Mouse (Mus musculus) olfactory bulb, adult 2 months (tissue): ENCODE results near the gene Slitrk4. TPM values are rescaled to one million over a fixed set of nuclear protein-coding genes. Genes with fewer than 3 reads are reported as not detected.

Source experiments
- H3K27ac ChIP-seq: fragments of 200-500 bp; 2 replicates; pipeline ENCODE4 v1.5.1; 2012; ENCODE audit warnings: low read depth, low read length; ENCODE audit not compliant: insufficient read depth
- H3K4me1 ChIP-seq: fragments of 200-500 bp; 2 replicates; pipeline ENCODE4 v1.6.1; 2012; ENCODE audit warnings: low read length; ENCODE audit not compliant: control insufficient read depth, insufficient read depth
- H3K4me3 ChIP-seq: fragments of 200-500 bp; 2 replicates; pipeline ENCODE4 v1.5.1; 2012; ENCODE audit warnings: mild to moderate bottlenecking, low read depth, low read length, moderate library complexity; ENCODE audit not compliant: insufficient read depth
- CTCF ChIP-seq: fragments of 200-500 bp; IDR thresholded peaks from 2 replicates; pipeline ENCODE4 v1.5.1; 2012; ENCODE audit warnings: low read depth, mild to moderate bottlenecking, low read length, moderate library complexity; ENCODE audit not compliant: insufficient read depth
- POLR2A ChIP-seq: fragments of 200-500 bp; IDR thresholded peaks from 2 replicates; pipeline ENCODE4 v1.6.1; 2012; ENCODE audit warnings: mild to moderate bottlenecking, low read depth, low read length, moderate library complexity; ENCODE audit not compliant: insufficient read depth
- WGBS: fragments of 180-500 bp; shearing (Covaris S2); methylation state at CpG from one replicate; pipeline ENCODE4 v1.1.7; 2018; 5-methylcytosine and 5-hydroxymethylcytosine counted together
- polyA plus RNA-seq: library from polyadenylated mRNA; stranded (reverse); fragments of >200 nt; gene quantifications from 2 replicates; pipeline ENCODE4 v1.2.4, GENCODE M21; 2012; ENCODE audit warnings: low replicate concordance; ENCODE audit not compliant: missing spikeins, insufficient read depth, insufficient read length

Slitrk4 gene
- not detected in 2 replicates for polyA plus RNA-seq

GRCm38 (mm10) chrX:64276290-64277125 is at the start of gene Slitrk4:
Gene Slitrk4, minus strand, starts transcription at chrX:64276996.
- Histone ChIP-seq H3K27ac (peak within 1 kb of the TSS; percentile 93), H3K4me3 (peak within 1 kb of the TSS; percentile 82), H3K4me1 (no peaks in the 10 kb centered on the region)
- WGBS, result 16% methylated on average over 54 of the region's 54 CpGs
- TF ChIP-seq POLR2A, result no peak
- no peak for TF ChIP-seq CTCF

DNA sequence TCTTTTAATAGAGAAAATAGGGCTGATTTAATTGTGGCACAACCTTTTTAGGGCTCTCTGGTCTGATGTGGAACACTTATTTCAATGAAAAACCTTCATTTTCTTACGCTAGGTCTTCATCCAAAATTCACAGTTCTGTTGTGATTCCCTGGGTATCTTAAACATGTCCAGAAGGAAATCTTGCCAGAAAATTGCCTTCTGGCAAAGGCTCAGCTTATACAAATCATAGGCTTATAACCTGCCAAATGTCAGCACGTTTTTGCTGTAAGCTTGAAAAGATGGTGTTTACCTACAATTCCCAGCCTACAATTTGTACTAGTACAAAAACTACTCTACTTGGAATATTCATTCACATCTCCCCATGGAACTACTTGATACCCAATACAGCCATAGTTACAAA is 42.7 kb upstream of the Slitrk4 start:
- Histone ChIP-seq H3K4me3 (no peak overlapping the region), H3K4me1 (no peaks in the 10 kb centered on the region), H3K27ac (no peak overlapping the region)
- no peak for TF ChIP-seq CTCF
- 61% methylated on average over 2 of the region's 2 CpGs for WGBS

GRCm38 (mm10) chrX:64277991-64278301 is 1.1 kb upstream of the Slitrk4 start:
- Histone ChIP-seq H3K4me3 (peak overlapping the region; percentile 82), H3K4me1 (no peaks in the 10 kb centered on the region), H3K27ac (peak overlapping the region; percentile 93; the same call in 1 of the 2 replicates)
- 20% methylated on average over 6 of the region's 6 CpGs for WGBS
- no peak for TF ChIP-seq CTCF
- no peak for TF ChIP-seq POLR2A

DNA sequence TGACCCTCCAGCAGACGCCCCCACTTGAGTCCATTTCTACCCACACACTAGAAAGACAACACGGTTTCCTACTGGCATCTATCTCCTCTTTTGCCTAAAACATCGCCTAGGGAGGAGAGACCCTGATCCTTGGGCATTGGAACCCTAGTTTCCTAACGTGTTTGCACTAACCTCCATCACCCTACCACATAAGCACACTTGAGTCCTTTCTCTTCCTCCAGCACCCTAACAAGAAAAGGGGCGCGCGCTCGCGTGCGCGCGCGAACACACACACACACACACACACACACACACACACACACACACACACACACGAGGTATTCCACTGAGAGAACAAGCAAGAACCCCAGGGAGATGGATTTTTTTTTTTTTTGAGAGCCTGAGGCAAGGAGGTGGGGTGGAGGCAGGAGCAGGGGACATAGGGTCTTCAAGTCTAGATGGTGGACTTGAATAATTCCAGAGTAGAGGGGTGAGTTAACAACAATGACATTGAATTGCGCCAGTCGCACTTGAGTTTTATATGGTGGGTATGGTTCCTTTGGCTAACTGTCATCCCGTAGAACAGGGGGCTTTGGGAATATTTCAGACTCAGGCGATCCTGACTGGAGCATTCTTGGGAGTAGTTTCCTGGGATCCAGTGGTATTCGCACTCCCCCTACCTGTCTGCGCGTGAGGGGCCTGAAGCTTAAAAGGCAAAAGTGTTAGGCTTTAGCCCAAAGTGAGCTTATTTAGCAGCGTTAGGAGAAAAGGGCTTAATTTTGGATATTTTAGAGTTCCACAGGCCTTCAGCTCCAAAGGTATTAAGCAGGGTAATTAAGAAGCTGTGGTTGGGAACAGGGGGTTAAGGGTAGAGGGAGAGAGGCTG is 562 bp upstream of the Slitrk4 start:
- no peaks in the 10 kb centered on the region for H3K4me1 ChIP-seq
- 15% methylated on average over 22 of the region's 22 CpGs for WGBS
- TF ChIP-seq POLR2A (no peak), CTCF (no peak)
- peak overlapping the region; percentile 93 for H3K27ac ChIP-seq
- H3K4me3 ChIP-seq, result peak overlapping the region; percentile 82

DNA sequence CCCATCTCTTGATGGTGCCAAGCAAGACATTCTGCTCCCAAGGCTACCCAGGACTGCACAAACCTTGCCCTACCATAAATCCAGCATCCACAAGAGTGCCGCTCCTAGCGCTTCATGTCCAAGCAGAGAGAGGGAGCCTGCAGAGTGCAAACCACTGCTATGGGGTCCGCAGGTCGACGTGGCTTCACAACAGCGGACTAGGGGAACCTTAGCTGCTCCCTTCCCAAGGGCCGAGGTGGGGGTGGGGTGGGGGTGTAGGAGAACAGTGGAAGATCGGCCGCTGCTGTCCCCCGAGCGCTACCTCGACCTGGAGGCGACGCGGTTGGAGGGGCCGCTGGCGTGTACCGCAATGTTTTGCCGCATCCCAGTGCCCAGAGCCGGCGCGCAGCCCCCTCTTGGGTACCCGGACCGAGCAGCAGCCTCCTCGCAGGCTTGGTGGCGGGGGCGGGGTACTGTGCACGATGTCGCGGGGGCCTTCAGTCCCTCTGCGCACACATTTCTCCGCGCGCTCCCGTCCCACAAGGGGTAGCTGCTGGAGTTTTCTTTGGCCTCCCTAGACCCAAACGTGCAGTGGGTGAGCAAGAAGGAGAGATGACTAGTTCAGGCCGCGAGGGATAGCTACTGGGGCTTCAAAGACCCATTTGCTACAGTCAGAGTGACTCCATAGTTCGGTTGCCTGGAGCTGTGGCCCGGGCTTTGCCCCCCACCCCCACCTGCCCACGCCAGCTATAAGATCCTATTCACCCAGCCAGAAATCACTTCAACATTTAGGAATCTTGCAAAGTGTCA is 1.1 kb downstream of the Slitrk4 start:
- Histone ChIP-seq H3K4me3 (peak overlapping the region; percentile 82), H3K27ac (peak overlapping the region; percentile 76)
- WGBS, result 11% methylated on average over 41 of the region's 41 CpGs

DNA sequence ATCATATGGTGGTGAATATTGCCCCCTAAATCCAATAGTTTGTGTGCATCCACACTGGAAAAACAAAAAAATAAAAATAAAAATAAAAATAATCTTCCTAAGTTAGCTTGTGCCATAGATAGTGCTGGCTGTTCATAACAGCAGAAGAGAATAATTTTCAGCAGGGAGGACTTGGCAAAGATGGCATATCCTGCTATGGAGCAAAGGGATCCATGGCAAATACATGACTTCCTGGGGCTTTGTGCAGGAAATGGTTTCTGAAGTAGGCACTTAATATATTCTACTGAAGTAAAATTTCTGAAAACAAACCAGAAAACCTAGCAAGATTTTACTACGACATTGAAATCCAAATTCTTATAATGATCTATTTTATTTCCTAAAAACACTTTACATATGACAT is 13.3 kb downstream of the Slitrk4 start:
- Histone ChIP-seq H3K27ac (no peak overlapping the region), H3K4me1 (no peaks in the 10 kb centered on the region), H3K4me3 (no peak overlapping the region)
- WGBS, result 68% methylated on average over 1 of the region's 1 CpGs
- TF ChIP-seq POLR2A, result no peak
- TF ChIP-seq CTCF, result no peak

More for the DNA sequence above, 1.1 kb downstream of the Slitrk4 start:
- H3K4me1 ChIP-seq, result no peaks in the 10 kb centered on the region
- TF ChIP-seq CTCF (no peak), POLR2A (no peak)

Other genes with a start within 250 kb of the Slitrk4 start
- not detected in 2 replicates for gene Gm6760, start 124.8 kb downstream of the Slitrk4 start, polyA plus RNA-seq
- gene 3830417A13Rik, start 103.4 kb downstream of the Slitrk4 start, polyA plus RNA-seq, result not detected in 2 replicates